Mouse (Mus musculus): ENCODE data around the gene Man1a. TPM values are rescaled to one million over a fixed set of nuclear protein-coding genes. Genes with fewer than 3 reads are reported as not detected.

The Man1a gene
- total and polyA plus RNA-seq, 2 experiments from 2014 or later: 3.3 to 17.6 TPM

GRCm38 (mm10) chr10:54103671-54104070, 27.3 kb upstream of the Man1a start:
- WGBS: 72% methylated on average over 4 of the region's 4 CpGs
- no peaks in the 10 kb centered on the region for H3K27me3 ChIP-seq (ENCODE audit: control insufficient read depth, insufficient read depth, low read length)
- no peak for ATAC-seq (ENCODE audit: insufficient read depth, low read depth)
- no peak overlapping the region for H3K27ac ChIP-seq (ENCODE audit: low read depth)
- no peak for DNase-seq (ENCODE audit: low spot score)
- no peak overlapping the region for H3K4me3 ChIP-seq (ENCODE audit: low read depth, low read length)
- H3K36me3 ChIP-seq (replicated peaks; ENCODE audit: control insufficient read depth, insufficient read depth, low read length): no peaks in the 10 kb centered on the region
- H3K4me2 ChIP-seq (ENCODE audit: low read depth, low read length): no peak overlapping the region
- H3K4me1 ChIP-seq (ENCODE audit: control insufficient read depth, insufficient read depth): no peaks in the 10 kb centered on the region
- H3K9me3 ChIP-seq (replicated peaks; ENCODE audit: control insufficient read depth, low read length): no peaks in the 10 kb centered on the region
- TF ChIP-seq CTCF (IDR thresholded peaks at IDR 0.05; ENCODE audit: low read depth) (no peak), EP300 (IDR thresholded peaks at IDR 0.05; ENCODE audit: low read depth) (no peak)
- no peak overlapping the region for H3K9ac ChIP-seq (replicated peaks; ENCODE audit: low read depth, low read length)

GRCm38 (mm10) chr10:54092081-54092480, 15.7 kb upstream of the Man1a start:
- TF ChIP-seq CTCF (IDR thresholded peaks at IDR 0.05; ENCODE audit: low read depth): no peak
- TF ChIP-seq EP300 (IDR thresholded peaks at IDR 0.05; ENCODE audit: low read depth): no peak
- ATAC-seq (ENCODE audit: insufficient read depth, low read depth): no peak
- Histone ChIP-seq H3K27me3 (ENCODE audit: control insufficient read depth, insufficient read depth, low read length) (no peaks in the 10 kb centered on the region), H3K36me3 (replicated peaks; ENCODE audit: control insufficient read depth, insufficient read depth, low read length) (no peaks in the 10 kb centered on the region), H3K27ac (ENCODE audit: low read depth) (no peak overlapping the region), H3K9me3 (replicated peaks; ENCODE audit: control insufficient read depth, low read length) (no peaks in the 10 kb centered on the region), H3K9ac (replicated peaks; ENCODE audit: low read depth, low read length) (no peak overlapping the region), H3K4me1 (ENCODE audit: control insufficient read depth, insufficient read depth) (no peaks in the 10 kb centered on the region), H3K4me3 (ENCODE audit: low read depth, low read length) (no peak overlapping the region), H3K4me2 (ENCODE audit: low read depth, low read length) (no peak overlapping the region)
- DNase-seq (ENCODE audit: low spot score): no peak

- ATAC-seq (ENCODE audit: insufficient read depth, low read depth) (no peak), DNase-seq (ENCODE audit: low spot score) (no peak)
- Histone ChIP-seq H3K4me3 (ENCODE audit: low read depth, low read length) (no peak overlapping the region), H3K27me3 (ENCODE audit: control insufficient read depth, insufficient read depth, low read length) (no peaks in the 10 kb centered on the region), H3K4me1 (ENCODE audit: control insufficient read depth, insufficient read depth) (no peaks in the 10 kb centered on the region), H3K9me3 (replicated peaks; ENCODE audit: control insufficient read depth, low read length) (no peaks in the 10 kb centered on the region), H3K36me3 (replicated peaks; ENCODE audit: control insufficient read depth, insufficient read depth, low read length) (no peaks in the 10 kb centered on the region), H3K4me2 (ENCODE audit: low read depth, low read length) (no peak overlapping the region), H3K27ac (ENCODE audit: low read depth) (no peak overlapping the region), H3K9ac (replicated peaks; ENCODE audit: low read depth, low read length) (no peak overlapping the region)
- TF ChIP-seq EP300 (IDR thresholded peaks at IDR 0.05; ENCODE audit: low read depth) (no peak), CTCF (IDR thresholded peaks at IDR 0.05; ENCODE audit: low read depth) (no peak)
- WGBS: 84% methylated on average over 6 of the region's 6 CpGs
Measured at GRCm38 (mm10) chr10:54089923-54090322, 13.5 kb upstream of the Man1a start.

- Histone ChIP-seq H3K27ac (ENCODE audit: low read depth) (no peak overlapping the region), H3K9ac (replicated peaks; ENCODE audit: low read depth, low read length) (no peak overlapping the region), H3K9me3 (replicated peaks; ENCODE audit: control insufficient read depth, low read length) (no peaks in the 10 kb centered on the region), H3K36me3 (replicated peaks; ENCODE audit: control insufficient read depth, insufficient read depth, low read length) (no peaks in the 10 kb centered on the region), H3K4me3 (ENCODE audit: low read depth, low read length) (no peak overlapping the region), H3K4me2 (ENCODE audit: low read depth, low read length) (no peak overlapping the region), H3K27me3 (ENCODE audit: control insufficient read depth, insufficient read depth, low read length) (no peaks in the 10 kb centered on the region), H3K4me1 (ENCODE audit: control insufficient read depth, insufficient read depth) (no peaks in the 10 kb centered on the region)
- DNase-seq (ENCODE audit: low spot score) (no peak), ATAC-seq (ENCODE audit: insufficient read depth, low read depth) (no peak)
- WGBS: 62% methylated on average over 3 of the region's 3 CpGs
- TF ChIP-seq CTCF (IDR thresholded peaks at IDR 0.05; ENCODE audit: low read depth) (no peak), EP300 (IDR thresholded peaks at IDR 0.05; ENCODE audit: low read depth) (no peak)
Measured at GRCm38 (mm10) chr10:54087346-54087745, 10.9 kb upstream of the Man1a start.

GRCm38 (mm10) chr10:54085073-54085472, 8.7 kb upstream of the Man1a start:
- no peak for ATAC-seq (ENCODE audit: insufficient read depth, low read depth)
- Histone ChIP-seq H3K4me3 (ENCODE audit: low read depth, low read length) (no peak overlapping the region), H3K27ac (ENCODE audit: low read depth) (no peak overlapping the region), H3K9me3 (replicated peaks; ENCODE audit: control insufficient read depth, low read length) (no peaks in the 10 kb centered on the region), H3K36me3 (replicated peaks; ENCODE audit: control insufficient read depth, insufficient read depth, low read length) (no peaks in the 10 kb centered on the region), H3K4me2 (ENCODE audit: low read depth, low read length) (no peak overlapping the region), H3K9ac (replicated peaks; ENCODE audit: low read depth, low read length) (no peak overlapping the region), H3K27me3 (ENCODE audit: control insufficient read depth, insufficient read depth, low read length) (no peaks in the 10 kb centered on the region), H3K4me1 (ENCODE audit: control insufficient read depth, insufficient read depth) (no peaks in the 10 kb centered on the region)
- 86% methylated on average over 2 of the region's 2 CpGs for WGBS
- TF ChIP-seq CTCF (IDR thresholded peaks at IDR 0.05; ENCODE audit: low read depth) (no peak), EP300 (IDR thresholded peaks at IDR 0.05; ENCODE audit: low read depth) (no peak)
- DNase-seq (ENCODE audit: low spot score): no peak

GRCm38 (mm10) chr10:54077005-54077404, 596 bp upstream of the Man1a start:
- no peak overlapping the region for H3K27ac ChIP-seq (ENCODE audit: low read depth)
- no peak for ATAC-seq (ENCODE audit: insufficient read depth, low read depth)
- no peak overlapping the region for H3K9ac ChIP-seq (replicated peaks; ENCODE audit: low read depth, low read length)
- H3K27me3 ChIP-seq (ENCODE audit: control insufficient read depth, insufficient read depth, low read length): no peaks in the 10 kb centered on the region
- peaks cover 18% of the 10 kb centered on the region for H3K4me1 ChIP-seq (ENCODE audit: control insufficient read depth, insufficient read depth)
- peak; percentile 18 for DNase-seq (ENCODE audit: low spot score)
- TF ChIP-seq EP300 (IDR thresholded peaks at IDR 0.05; ENCODE audit: low read depth): no peak
- TF ChIP-seq CTCF (IDR thresholded peaks at IDR 0.05; ENCODE audit: low read depth): peak; percentile 44; the same call in 1 of the 2 replicates
- H3K9me3 ChIP-seq (replicated peaks; ENCODE audit: control insufficient read depth, low read length): no peaks in the 10 kb centered on the region
- WGBS: 52% methylated on average over 3 of the region's 3 CpGs
- no peaks in the 10 kb centered on the region for H3K36me3 ChIP-seq (replicated peaks; ENCODE audit: control insufficient read depth, insufficient read depth, low read length)
- H3K4me3 ChIP-seq (ENCODE audit: low read depth, low read length): no peak overlapping the region
- H3K4me2 ChIP-seq (ENCODE audit: low read depth, low read length): 0 out of 2 replicates have a peak overlapping the region, but pooled peaks have one; percentile 96

Measured in heart, postnatal 0 days (tissue).